Mouse (Mus musculus): Measurements from ENCODE around the gene Snrnp25. TPM values are rescaled to one million over a fixed set of nuclear protein-coding genes. Genes with fewer than 3 reads are reported as not detected.

Snrnp25 gene
- polyA plus RNA-seq, 1 experiment from 2014 or later: 45.6 TPM

DNA sequence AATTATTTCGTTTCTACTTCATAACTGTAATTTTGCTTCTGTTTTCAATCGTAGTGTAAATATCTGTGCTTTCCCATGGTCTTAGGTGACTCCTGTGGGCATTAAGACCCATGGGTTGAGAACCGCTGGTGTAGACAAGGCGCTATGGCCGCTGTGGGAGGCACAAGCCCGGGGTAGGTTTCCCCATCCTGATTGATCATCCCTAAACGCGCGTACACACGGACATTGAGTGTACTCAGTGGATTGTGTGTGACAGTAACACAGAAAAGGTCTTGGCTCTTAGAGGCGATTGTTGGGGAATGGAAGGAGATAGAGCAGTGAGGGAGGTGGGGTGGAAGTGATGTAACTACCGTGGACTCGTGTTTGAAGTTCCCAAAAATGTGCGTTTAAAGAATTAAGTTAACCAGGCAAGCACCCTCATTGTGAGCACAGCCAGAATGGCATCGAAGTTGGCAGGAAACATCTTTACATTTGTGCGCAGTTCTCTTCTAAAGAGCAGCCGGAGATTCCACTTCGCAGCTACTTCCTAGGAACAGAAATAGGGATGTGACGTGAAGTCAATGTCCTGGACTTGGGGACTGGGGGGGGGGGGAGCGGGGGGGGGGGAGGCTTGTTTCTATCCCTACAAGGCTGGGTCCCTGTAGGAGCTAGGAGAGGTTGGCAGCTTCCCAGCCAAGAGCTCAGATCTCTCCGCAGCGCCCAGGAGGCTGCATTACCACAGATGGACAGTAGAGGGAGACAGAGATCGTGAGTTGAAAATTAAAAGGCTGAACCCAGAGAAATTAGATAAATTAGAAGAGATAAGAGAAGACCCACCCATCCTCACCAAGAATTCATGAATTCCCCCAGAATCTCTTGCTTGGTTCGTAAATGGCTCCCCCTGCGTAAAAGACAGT lies 23.0 kb upstream of the Snrnp25 start:
- Histone ChIP-seq H3K4me2 (peak overlapping the region; percentile 34), H3K4me1 (0 out of 2 replicates have a peak, but pooled peaks cover 2% of the 10 kb centered on the region), H3K36me3 (no peaks in the 10 kb centered on the region), H3K27me3 (replicated peaks) (no peaks in the 10 kb centered on the region), H3K4me3 (replicated peaks) (0 out of 2 replicates have a peak overlapping the region, but pooled peaks have one; percentile 15), H3K9ac (replicated peaks) (no peak overlapping the region; the same call in 1 of the 2 replicates), H3K9me3 (replicated peaks) (no peaks in the 10 kb centered on the region), H3K27ac (replicated peaks) (no peak overlapping the region)
- 43% methylated on average over 25 of the region's 25 CpGs for WGBS
- ATAC-seq (ENCODE audit: low FRiP score): peak; percentile 77

DNA sequence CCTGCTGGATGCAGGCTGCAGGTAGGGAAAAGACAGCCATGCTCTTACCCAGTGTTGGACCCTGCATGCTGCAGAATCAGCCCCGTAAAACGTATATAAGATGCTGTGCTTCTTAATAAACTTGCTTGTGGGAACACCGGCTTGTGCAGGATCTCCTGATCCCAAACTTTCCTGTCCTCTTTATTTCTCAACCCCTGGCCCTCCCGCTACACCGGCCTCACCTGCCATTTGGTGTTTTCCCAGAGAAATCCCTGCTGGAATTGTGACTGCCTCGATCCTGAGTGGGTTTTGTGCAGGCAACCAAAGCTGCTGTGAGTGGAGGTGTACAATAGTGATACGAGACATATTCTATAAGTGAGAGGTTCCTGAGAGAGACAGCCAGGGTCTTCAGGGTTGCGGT lies 20.7 kb upstream of the Snrnp25 start:
- H3K9me3 ChIP-seq (replicated peaks): no peaks in the 10 kb centered on the region
- H3K36me3 ChIP-seq: no peaks in the 10 kb centered on the region
- no peak overlapping the region for H3K4me3 ChIP-seq (replicated peaks)
- 0 out of 2 replicates have a peak, but pooled peaks cover 2% of the 10 kb centered on the region for H3K4me1 ChIP-seq
- H3K4me2 ChIP-seq: no peak overlapping the region
- 91% methylated on average over 8 of the region's 8 CpGs for WGBS
- no peak overlapping the region for H3K9ac ChIP-seq (replicated peaks)
- no peak overlapping the region for H3K27ac ChIP-seq (replicated peaks)
- no peak for ATAC-seq (ENCODE audit: low FRiP score)
- H3K27me3 ChIP-seq (replicated peaks): no peaks in the 10 kb centered on the region

DNA sequence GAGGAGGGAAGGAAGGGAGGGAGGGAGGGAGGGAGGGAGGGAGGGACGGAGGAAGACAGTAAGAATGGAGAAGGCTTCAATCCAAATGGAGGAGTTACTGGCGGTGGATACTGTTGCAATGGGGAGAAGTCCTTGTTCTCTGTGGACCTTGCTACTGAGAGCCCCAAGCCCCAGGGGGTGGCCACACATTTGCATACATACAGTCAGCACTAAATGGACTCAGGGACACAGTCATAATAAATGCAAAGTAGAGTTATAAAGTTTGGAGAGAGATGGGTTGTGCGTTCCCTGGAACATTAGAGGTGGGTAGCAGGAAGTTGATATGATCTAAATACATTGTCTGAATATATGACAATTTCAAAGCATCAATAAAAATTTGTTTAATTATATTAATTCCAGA lies 19.2 kb upstream of the Snrnp25 start:
- WGBS: 79% methylated on average over 3 of the region's 3 CpGs
- ATAC-seq (ENCODE audit: low FRiP score): no peak

GRCm38 (mm10) chr11:32187256-32187655 lies 18.0 kb upstream of the Snrnp25 start:
- Histone ChIP-seq H3K9ac (replicated peaks) (no peak overlapping the region), H3K9me3 (replicated peaks) (no peaks in the 10 kb centered on the region), H3K27me3 (replicated peaks) (no peaks in the 10 kb centered on the region), H3K36me3 (no peaks in the 10 kb centered on the region), H3K4me1 (0 out of 2 replicates have a peak, but pooled peaks cover 2% of the 10 kb centered on the region), H3K4me3 (replicated peaks) (no peak overlapping the region), H3K27ac (replicated peaks) (no peak overlapping the region), H3K4me2 (no peak overlapping the region)
- WGBS: 91% methylated on average over 4 of the region's 4 CpGs
- ATAC-seq (ENCODE audit: low FRiP score): no peak

More for the DNA sequence above, 19.2 kb upstream of the Snrnp25 start:
- Histone ChIP-seq H3K4me3 (replicated peaks) (no peak overlapping the region), H3K9me3 (replicated peaks) (no peaks in the 10 kb centered on the region), H3K36me3 (no peaks in the 10 kb centered on the region), H3K27ac (replicated peaks) (no peak overlapping the region), H3K4me1 (0 out of 2 replicates have a peak, but pooled peaks cover 2% of the 10 kb centered on the region), H3K27me3 (replicated peaks) (no peaks in the 10 kb centered on the region), H3K4me2 (no peak overlapping the region), H3K9ac (replicated peaks) (no peak overlapping the region)

DNA sequence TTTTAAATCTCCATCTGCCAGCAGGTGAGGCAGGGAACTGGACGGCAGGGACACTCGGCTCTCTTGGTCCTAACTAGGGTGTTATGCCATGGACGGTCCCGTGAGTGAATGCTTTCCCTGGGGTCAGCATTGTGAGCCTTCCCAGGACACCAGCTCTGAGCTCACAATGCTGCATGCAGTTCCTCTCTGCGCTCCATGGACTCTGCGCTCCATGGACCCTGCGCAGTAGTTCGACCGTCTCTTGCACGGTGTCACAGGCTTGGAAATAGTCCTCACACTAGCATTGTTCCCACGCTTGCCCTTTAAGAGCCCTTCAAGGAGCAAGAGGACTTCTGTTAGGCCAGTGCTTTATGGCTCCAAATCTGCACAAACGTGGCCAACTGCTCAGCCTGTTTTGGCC lies 16.3 kb upstream of the Snrnp25 start:
- no peak overlapping the region for H3K4me2 ChIP-seq
- no peaks in the 10 kb centered on the region for H3K4me1 ChIP-seq
- no peaks in the 10 kb centered on the region for H3K27me3 ChIP-seq (replicated peaks)
- H3K9me3 ChIP-seq (replicated peaks): no peaks in the 10 kb centered on the region
- H3K27ac ChIP-seq (replicated peaks): no peak overlapping the region
- H3K36me3 ChIP-seq: no peaks in the 10 kb centered on the region
- no peak overlapping the region for H3K9ac ChIP-seq (replicated peaks)
- ATAC-seq (ENCODE audit: low FRiP score): no peak
- WGBS: 83% methylated on average over 12 of the region's 12 CpGs
- no peak overlapping the region for H3K4me3 ChIP-seq (replicated peaks)

DNA sequence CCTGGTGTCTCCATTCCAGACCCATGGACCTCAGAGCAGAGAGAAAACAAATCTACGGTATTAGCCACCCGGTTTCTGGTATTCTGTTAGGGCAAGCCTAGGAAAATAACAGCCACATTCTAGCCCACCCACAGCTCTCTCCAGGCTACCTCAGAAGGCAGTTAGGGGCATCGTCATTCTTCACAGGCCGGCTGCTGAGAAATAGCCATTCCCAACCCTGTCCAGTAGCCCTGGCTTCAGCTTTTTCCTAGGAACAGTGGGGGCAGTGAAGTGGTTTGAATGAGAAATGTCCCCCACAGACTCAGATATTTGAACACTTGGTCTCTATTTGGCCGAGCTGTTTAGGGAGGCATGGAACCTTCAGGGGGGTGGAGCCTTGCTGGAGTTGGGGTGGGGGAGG lies 15.8 kb upstream of the Snrnp25 start:
- no peak overlapping the region for H3K4me2 ChIP-seq
- no peaks in the 10 kb centered on the region for H3K36me3 ChIP-seq
- ATAC-seq (ENCODE audit: low FRiP score): no peak
- no peak overlapping the region for H3K4me3 ChIP-seq (replicated peaks)
- no peaks in the 10 kb centered on the region for H3K4me1 ChIP-seq
- H3K9me3 ChIP-seq (replicated peaks): no peaks in the 10 kb centered on the region
- WGBS: 74% methylated on average over 5 of the region's 5 CpGs
- no peak overlapping the region for H3K9ac ChIP-seq (replicated peaks)
- H3K27me3 ChIP-seq (replicated peaks): no peaks in the 10 kb centered on the region
- no peak overlapping the region for H3K27ac ChIP-seq (replicated peaks)

- Histone ChIP-seq H3K27me3 (replicated peaks) (no peaks in the 10 kb centered on the region), H3K9me3 (replicated peaks) (no peaks in the 10 kb centered on the region), H3K27ac (replicated peaks) (no peak overlapping the region), H3K4me1 (no peaks in the 10 kb centered on the region), H3K9ac (replicated peaks) (no peak overlapping the region), H3K4me3 (replicated peaks) (no peak overlapping the region), H3K36me3 (no peaks in the 10 kb centered on the region), H3K4me2 (no peak overlapping the region)
- ATAC-seq (ENCODE audit: low FRiP score): no peak
- 70% methylated on average over 9 of the region's 9 CpGs for WGBS
Measured at GRCm38 (mm10) chr11:32190119-32190518, 15.1 kb upstream of the Snrnp25 start.

DNA sequence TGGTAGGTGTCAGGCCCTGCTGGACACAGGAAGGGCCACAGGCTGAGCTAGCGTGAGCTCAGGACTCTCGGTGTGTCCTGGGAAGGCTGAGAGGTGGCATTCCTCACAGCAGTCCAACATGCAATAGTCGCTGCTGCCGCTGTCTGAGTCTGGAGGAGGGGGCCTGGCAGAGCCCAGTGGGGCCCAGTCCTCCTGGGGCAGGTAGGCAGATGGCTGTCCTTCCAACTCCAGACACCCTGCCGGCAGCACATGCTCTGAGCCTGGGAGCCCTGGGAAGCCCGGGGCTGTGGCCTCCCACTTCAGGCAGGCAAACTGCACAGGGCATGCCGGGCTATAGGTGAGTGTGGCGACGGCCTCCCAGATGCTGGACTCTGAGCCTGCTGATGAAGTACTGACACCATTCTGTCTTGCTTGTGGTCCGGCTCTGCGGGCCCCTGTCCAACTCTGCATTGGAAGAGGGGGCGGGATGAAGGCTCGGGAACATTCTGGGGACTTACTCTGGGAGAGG lies 14.6 kb upstream of the Snrnp25 start:
- Histone ChIP-seq H3K27me3 (replicated peaks) (no peaks in the 10 kb centered on the region), H3K4me1 (no peaks in the 10 kb centered on the region), H3K4me2 (no peak overlapping the region), H3K9ac (replicated peaks) (no peak overlapping the region), H3K36me3 (no peaks in the 10 kb centered on the region), H3K27ac (replicated peaks) (no peak overlapping the region), H3K4me3 (replicated peaks) (no peak overlapping the region), H3K9me3 (replicated peaks) (no peaks in the 10 kb centered on the region)
- WGBS: 80% methylated on average over 13 of the region's 13 CpGs
- ATAC-seq (ENCODE audit: low FRiP score): no peak

DNA sequence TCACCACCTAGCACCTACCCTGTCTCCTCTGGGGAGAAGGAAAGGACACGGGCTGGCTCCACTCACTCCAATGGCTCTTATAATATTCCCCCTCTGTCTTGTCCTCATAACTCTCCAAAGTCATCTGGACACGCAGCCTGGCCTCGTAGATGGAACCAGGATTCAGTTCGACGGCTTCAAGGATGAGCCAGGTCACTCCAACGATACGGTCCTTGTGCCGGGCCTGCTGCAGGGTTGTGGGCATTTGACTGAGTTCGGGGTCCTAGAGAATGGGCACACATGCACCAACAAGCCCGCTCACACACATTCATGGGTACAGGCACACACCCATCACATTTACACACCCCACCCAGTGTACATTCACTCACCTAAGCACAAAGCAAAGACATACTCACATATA lies 12.1 kb upstream of the Snrnp25 start:
- Histone ChIP-seq H3K9me3 (replicated peaks) (no peaks in the 10 kb centered on the region), H3K27me3 (replicated peaks) (no peaks in the 10 kb centered on the region), H3K4me3 (replicated peaks) (no peak overlapping the region), H3K36me3 (no peaks in the 10 kb centered on the region), H3K27ac (replicated peaks) (no peak overlapping the region), H3K4me2 (no peak overlapping the region), H3K9ac (replicated peaks) (no peak overlapping the region), H3K4me1 (no peaks in the 10 kb centered on the region)
- 87% methylated on average over 10 of the region's 10 CpGs for WGBS
- no peak for ATAC-seq (ENCODE audit: low FRiP score)

DNA sequence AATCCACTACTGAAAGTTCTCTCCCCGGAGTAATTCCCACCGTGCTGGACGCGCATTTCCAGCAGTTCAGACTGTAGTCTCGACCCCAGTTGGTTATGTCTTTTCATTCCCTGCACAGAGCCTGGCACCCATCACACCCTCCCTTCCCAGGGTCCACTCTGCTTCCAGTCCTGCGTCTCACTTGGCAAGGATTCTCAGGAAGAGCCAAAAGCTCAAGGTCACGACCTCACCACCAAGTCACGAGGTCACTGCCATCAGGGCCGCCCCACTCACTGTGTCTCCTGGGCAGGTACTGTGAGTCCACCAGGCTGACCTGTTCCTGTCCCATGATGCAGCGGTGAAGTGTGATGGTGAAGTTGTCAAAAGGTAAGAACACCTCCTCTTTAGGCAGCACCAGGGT lies 11.1 kb upstream of the Snrnp25 start:
- no peak for ATAC-seq (ENCODE audit: low FRiP score)
- no peaks in the 10 kb centered on the region for H3K36me3 ChIP-seq
- H3K4me2 ChIP-seq: no peak overlapping the region
- H3K9ac ChIP-seq (replicated peaks): no peak overlapping the region
- H3K27me3 ChIP-seq (replicated peaks): no peaks in the 10 kb centered on the region
- no peak overlapping the region for H3K27ac ChIP-seq (replicated peaks)
- no peak overlapping the region for H3K4me3 ChIP-seq (replicated peaks)
- 83% methylated on average over 10 of the region's 10 CpGs for WGBS
- no peaks in the 10 kb centered on the region for H3K4me1 ChIP-seq
- H3K9me3 ChIP-seq (replicated peaks): no peaks in the 10 kb centered on the region

DNA sequence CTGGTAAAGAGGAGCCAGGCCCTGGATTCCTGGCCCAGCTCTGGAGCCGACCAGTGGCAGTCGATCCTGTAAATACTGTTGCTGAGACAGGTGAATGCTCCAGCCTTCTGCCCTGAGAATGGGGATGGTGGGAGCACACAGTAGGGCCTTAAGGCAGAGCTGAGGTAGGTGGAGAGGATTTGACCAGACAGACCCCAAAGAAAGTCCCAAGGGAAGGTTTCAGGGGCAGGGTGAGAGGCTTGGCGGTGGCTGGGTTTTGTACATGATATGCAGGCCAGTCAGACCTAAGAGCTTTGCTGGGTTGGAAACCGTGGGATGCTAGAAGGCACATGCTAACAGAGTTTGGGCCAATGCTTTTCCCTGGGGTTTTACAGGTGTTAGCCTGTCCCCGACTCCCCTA lies 10.6 kb upstream of the Snrnp25 start:
- H3K36me3 ChIP-seq: no peaks in the 10 kb centered on the region
- WGBS: 92% methylated on average over 5 of the region's 5 CpGs
- H3K27me3 ChIP-seq (replicated peaks): no peaks in the 10 kb centered on the region
- ATAC-seq (ENCODE audit: low FRiP score): no peak
- no peaks in the 10 kb centered on the region for H3K9me3 ChIP-seq (replicated peaks)
- no peaks in the 10 kb centered on the region for H3K4me1 ChIP-seq
- no peak overlapping the region for H3K4me3 ChIP-seq (replicated peaks)
- no peak overlapping the region for H3K27ac ChIP-seq (replicated peaks)
- no peak overlapping the region for H3K9ac ChIP-seq (replicated peaks)
- no peak overlapping the region for H3K4me2 ChIP-seq

- H3K4me1 ChIP-seq: no peaks in the 10 kb centered on the region
- no peak overlapping the region for H3K4me3 ChIP-seq (replicated peaks)
- H3K27ac ChIP-seq (replicated peaks): no peak overlapping the region
- H3K9me3 ChIP-seq (replicated peaks): no peaks in the 10 kb centered on the region
- no peak for ATAC-seq (ENCODE audit: low FRiP score)
- 36% methylated on average over 11 of the region's 11 CpGs for WGBS
- no peaks in the 10 kb centered on the region for H3K36me3 ChIP-seq
- no peak overlapping the region for H3K9ac ChIP-seq (replicated peaks)
- no peaks in the 10 kb centered on the region for H3K27me3 ChIP-seq (replicated peaks)
- no peak overlapping the region for H3K4me2 ChIP-seq
Measured at GRCm38 (mm10) chr11:32195867-32196540, 9.2 kb upstream of the Snrnp25 start.

All from neural tube, embryonic 15.5 days (tissue).